Mouse (Mus musculus) embryonic fibroblast, embryonic 13.5 days (primary cell): ENCODE data around the gene Kdsr. TPM values are rescaled to one million over a fixed set of nuclear protein-coding genes. Genes with fewer than 3 reads are reported as not detected.
A peak's percentile ranks its signal among the peaks of the same experiment; 100 is the strongest.

Source experiments
- H3K27ac ChIP-seq: 2 replicates; pipeline ENCODE4 v1.5.1; 2012; ENCODE audit warnings: low read length, control low read depth, inconsistent platforms; ENCODE audit not compliant: insufficient read depth
- H3K4me1 ChIP-seq: 2 replicates; pipeline ENCODE4 v1.6.1; 2011; ENCODE audit warnings: low read length; ENCODE audit not compliant: control insufficient read depth, insufficient read depth
- H3K4me3 ChIP-seq: 2 replicates; pipeline ENCODE4 v1.5.1; 2011; ENCODE audit warnings: mild to moderate bottlenecking, control low read depth, low read length; ENCODE audit not compliant: insufficient read depth
- CTCF ChIP-seq: IDR thresholded peaks from 2 replicates; pipeline ENCODE4 v1.5.1; 2011; ENCODE audit warnings: mild to moderate bottlenecking, control low read depth, low read length, moderate library complexity, borderline replicate concordance; ENCODE audit not compliant: insufficient read depth
- POLR2A ChIP-seq: IDR thresholded peaks from 2 replicates; pipeline ENCODE4 v1.6.1; 2011; ENCODE audit warnings: low read depth, mild to moderate bottlenecking, control low read depth, low read length, moderate library complexity
- polyA plus RNA-seq: library from polyadenylated mRNA; stranded (reverse); fragments of >200 nt; gene quantifications from 2 replicates; pipeline ENCODE4 v1.2.4, GENCODE M21; 2011; ENCODE audit warnings: low read depth; ENCODE audit not compliant: missing spikeins, insufficient read length

Gene Kdsr
- polyA plus RNA-seq: 31.6 and 38.1 TPM in 2 replicates

DNA sequence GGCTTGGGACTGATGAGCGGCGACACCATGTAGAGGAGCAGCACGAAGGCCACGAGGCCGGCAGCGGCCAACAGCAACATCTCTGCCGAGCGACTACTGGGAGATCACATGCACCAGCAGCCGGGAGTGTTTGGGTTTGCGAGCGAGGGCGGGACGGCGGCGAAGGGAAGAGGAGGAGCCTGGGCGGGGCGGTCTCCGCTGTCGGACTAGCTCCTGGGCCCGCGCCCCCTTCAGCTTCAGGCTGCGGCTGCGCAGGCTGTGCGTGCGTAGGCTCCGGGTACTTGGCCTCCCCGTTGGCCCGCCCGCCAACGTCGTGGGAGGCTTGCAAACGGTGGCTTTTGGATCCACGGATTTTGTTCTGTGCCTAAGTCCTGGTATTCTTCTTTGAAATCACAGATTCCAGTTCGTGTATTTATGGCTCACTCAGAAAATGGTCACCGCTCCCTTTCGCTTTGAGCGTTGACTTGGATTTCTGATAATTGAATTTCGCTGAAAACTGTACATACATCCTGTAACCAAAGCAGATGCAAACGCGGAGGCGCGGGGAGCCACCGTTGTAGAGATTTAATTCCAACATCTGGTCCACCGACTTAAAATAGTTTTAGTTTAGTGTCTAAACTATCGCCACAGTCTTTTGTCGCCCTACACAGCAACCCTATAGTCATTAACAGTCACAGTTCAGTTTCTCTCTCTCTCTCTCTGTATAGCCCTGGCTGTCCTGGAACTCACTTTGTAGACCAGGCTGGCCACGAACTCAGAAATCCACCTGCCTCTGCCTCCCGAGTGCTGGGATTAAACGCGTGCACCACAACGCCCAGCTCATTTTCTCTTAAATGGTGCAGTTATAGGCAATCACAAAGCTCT lies at the start of gene Kdsr:
Gene Kdsr (minus strand): TSS at position 156 of the 864 bp plus-strand sequence.
- Histone ChIP-seq H3K4me3 (peak within 1 kb of the TSS; percentile 67), H3K4me1 (peaks cover 4% of the 10 kb centered on the region; the same call in 1 of the 2 replicates), H3K27ac (peak within 1 kb of the TSS; percentile 89)
- TF ChIP-seq CTCF (no peak), POLR2A (peak; percentile 95)

DNA sequence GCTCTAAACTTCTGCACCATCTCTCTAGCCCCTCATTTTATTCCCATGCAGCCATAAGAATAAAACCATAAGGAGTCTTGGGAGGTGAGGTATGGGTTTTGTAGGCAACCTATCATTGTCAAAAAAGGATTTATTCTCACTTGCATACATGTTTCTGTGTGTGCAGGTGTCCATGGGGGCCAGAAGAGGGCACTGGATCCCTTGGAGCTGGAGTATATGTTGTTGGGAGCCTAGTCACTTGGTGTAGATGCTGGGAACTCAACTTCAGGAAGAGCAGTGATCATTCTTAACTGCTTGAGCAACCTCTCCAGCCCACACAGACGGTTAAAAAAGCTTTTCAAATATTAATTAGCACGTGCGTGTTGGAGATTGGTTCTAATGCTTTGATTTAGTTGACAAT lies 40.4 kb upstream of the Kdsr start:
- TF ChIP-seq POLR2A: no peak
- TF ChIP-seq CTCF: no peak
- Histone ChIP-seq H3K27ac (no peak overlapping the region), H3K4me3 (no peak overlapping the region), H3K4me1 (no peaks in the 10 kb centered on the region; the same call in 1 of the 2 replicates)

DNA sequence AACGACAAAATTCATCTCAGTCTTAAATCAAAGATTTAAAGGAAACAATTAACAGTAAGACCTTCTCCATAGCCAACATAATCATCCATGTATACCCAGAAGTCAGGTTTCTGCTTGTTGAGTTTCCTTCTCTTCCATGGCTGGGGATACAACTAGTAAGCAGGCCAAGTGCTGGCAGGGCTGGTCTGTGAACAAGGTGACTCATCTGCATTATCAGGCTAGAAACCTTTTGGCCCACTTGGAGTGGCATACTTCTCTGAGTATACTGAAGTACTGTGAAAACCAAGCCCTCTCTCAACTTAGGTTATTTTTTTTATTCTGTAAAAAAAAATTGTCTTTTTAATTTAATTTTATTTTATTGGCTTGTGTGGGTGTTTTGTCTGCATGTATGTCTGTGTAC lies 39.9 kb upstream of the Kdsr start:
- Histone ChIP-seq H3K4me3 (no peak overlapping the region), H3K4me1 (peaks cover 1% of the 10 kb centered on the region; the same call in 1 of the 2 replicates), H3K27ac (no peak overlapping the region)
- TF ChIP-seq CTCF (no peak), POLR2A (no peak)

DNA sequence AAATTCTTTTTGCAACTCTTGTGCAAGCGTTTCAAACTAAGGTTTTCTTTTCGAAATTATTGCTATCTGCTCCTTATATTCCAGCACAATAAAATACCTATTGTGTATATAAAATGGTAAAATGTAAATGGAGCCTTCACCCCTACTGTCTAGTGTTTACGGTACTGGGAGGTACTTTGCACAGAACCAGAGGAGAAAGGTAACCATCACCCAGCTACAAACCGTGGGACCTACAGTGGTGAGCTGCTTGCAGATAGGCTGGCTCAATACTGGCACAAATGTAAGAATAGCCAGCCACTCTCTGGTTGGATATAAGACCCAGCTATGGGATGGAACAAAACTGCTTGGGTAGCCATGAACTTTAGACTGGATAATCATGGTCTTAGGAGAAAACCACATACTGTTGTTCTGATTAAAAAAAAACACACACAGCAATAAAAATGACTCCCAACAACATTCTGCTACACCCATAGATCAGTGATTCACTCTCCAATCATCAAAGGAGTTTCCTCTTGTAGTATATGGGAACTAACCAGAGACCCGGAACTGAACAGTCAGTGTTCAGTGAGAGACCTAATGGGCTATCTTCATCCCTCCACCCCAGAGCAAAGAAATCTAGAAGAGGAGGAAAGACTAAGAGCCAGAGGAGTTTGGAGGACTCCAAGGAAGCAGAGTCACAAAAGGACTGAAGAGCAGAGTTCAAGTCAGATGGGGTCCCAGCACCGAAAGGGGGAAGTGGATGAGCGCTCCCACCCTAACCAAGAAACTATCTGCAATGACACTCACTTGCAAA lies 37.7 kb upstream of the Kdsr start:
- Histone ChIP-seq H3K27ac (no peak overlapping the region), H3K4me3 (peak overlapping the region; percentile 30; the same call in 1 of the 2 replicates), H3K4me1 (peaks cover 3% of the 10 kb centered on the region; the same call in 1 of the 2 replicates)
- TF ChIP-seq CTCF (no peak), POLR2A (no peak; the same call in 1 of the 2 replicates)

DNA sequence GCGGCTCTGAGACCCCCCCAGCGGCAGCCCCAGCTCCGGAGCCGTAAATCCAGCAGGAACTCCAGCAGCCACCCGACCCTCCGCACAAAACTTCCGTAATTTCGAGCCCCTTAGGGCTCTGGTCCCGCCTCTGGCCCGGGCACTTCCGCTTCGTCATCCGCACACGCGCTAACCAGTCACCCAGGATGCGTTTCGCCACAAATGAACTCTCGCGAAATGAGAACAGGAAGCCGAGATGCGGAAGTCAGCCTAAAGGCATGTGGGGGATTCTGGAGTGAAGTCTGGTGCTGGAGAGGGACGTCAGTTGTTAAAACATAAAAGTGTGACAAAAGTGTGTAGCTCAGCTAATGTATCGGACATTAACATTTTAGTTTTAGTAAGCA lies 37.0 kb upstream of the Kdsr start, which contains the start of gene Vps4b:
Gene Vps4b (minus strand): TSS at position 187 of the 383 bp plus-strand sequence.
- peak within 1 kb of the TSS; percentile 67; the same call in 1 of the 2 replicates for H3K27ac ChIP-seq
- peaks cover 3% of the 10 kb centered on the region; the same call in 1 of the 2 replicates for H3K4me1 ChIP-seq
- TF ChIP-seq CTCF (no peak), POLR2A (peak; percentile 91)
- H3K4me3 ChIP-seq: peak within 1 kb of the TSS; percentile 76

DNA sequence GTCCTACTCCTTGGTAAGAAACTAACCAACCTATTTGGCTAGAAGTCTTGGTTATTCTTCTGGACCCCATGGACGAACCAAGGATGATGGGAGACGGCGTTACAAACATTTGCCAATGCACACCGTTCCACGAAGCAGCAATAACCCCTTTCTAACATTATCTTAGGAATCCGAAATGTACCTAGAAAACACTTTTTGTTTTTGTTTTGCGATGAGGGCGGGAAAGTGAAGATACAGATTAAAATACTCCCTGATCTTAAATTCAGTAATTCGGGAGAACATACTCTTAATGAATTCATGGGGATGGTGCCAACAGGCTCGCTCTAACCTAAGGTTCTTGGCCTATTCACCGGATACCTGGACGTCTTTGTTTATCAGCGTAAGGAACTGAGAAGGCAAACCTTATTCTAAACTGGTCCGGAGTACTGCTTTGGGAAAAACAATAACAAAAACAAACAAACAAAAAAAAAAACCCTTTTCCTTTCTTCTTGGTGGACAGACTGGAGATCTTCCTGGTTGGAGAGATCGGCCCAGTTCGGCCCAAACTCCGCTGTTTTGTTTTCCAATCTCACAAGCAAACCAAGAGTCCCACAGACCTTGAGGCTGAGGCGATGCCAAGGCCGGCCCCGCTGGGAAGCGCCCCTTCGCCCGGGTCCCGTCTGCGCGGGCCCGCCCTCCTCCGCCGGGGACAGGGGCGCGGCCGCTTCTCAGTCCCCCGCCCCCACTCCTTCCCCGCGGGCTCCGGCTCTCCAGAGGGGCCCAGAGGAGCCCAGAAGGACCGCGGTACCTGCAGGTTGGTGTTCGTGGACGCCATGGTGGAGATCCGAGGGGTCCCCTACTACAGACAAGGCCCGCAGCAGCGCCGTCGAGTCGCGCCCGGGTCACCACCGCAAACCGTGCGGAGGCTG lies 36.4 kb upstream of the Kdsr start:
- TF ChIP-seq POLR2A: no peak
- TF ChIP-seq CTCF: no peak
- Histone ChIP-seq H3K4me3 (peak overlapping the region; percentile 76), H3K4me1 (peaks cover 3% of the 10 kb centered on the region; the same call in 1 of the 2 replicates), H3K27ac (peak overlapping the region; percentile 67; the same call in 1 of the 2 replicates)

DNA sequence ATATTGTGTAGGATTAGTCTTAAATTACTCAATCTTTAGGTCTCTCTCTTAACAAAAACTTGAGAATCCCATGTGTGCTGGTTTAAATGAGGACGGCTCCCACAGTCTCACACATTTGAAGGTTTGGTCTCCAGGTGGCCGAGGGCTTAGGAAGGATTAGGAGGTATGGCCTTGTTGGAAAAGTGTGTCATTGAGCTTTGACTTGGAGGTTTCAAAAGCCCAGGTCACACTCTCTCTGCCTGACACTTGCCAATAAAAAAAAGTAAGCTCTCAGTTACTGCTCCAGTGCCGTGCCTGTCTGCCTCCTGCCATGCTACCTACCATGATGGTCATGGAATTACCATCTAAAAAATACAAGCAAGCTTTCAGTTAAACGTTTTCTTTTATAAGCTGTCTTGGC lies 15.4 kb upstream of the Kdsr start:
- TF ChIP-seq CTCF (no peak), POLR2A (no peak)

DNA sequence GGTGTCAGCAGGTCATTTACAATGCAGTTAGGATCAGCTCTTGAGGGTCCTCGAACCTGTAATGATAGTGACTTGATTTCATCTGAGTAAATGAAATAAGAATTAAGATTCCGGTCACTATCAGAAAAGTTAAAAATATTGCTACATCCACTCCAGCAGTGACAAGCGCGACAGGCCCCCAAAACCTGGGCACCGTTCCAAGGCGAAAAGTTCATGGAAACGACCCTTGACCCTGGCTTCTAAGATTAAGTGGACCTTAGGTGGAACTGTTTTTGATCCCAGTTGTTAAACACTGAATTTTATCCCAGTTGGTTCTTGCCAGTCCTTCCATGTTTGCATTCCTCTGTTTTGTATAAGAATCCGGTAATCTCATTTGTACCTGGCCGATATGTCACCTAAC lies 14.6 kb upstream of the Kdsr start:
- no peak overlapping the region for H3K4me3 ChIP-seq
- no peak overlapping the region for H3K27ac ChIP-seq
- peaks cover 2% of the 10 kb centered on the region for H3K4me1 ChIP-seq
- TF ChIP-seq POLR2A: no peak
- TF ChIP-seq CTCF: no peak

More for the DNA sequence above, 15.4 kb upstream of the Kdsr start:
- peaks cover 2% of the 10 kb centered on the region for H3K4me1 ChIP-seq
- H3K4me3 ChIP-seq: no peak overlapping the region
- H3K27ac ChIP-seq: no peak overlapping the region

DNA sequence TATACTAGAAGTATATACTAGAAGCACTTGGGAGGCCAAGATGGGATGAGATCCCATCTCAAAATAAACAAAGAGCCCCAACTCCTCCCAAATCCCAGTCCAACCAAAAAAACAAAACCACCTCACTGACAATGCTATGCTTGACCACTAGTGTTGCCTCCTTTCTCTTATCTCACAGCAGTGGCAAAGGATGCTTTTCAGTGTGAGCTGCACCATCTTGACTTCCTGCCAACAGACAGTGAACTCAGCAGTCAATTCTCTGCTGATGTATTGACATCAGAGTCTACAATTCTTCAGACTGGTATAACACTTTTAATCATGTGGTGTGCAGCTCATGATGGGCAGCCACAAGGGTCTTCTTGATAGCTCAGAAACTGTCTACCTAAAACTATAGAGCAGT lies 9.2 kb upstream of the Kdsr start:
- TF ChIP-seq POLR2A (no peak), CTCF (no peak)
- no peaks in the 10 kb centered on the region for H3K4me1 ChIP-seq
- H3K27ac ChIP-seq: no peak overlapping the region
- no peak overlapping the region for H3K4me3 ChIP-seq
